Mouse (Mus musculus) midbrain, embryonic 10.5 days (tissue): Measurements from ENCODE around the gene Sox5. TPM values are rescaled to one million over a fixed set of nuclear protein-coding genes. Genes with fewer than 3 reads are reported as not detected.
A peak's percentile ranks its signal among the peaks of the same experiment; 100 is the strongest.

Experiments
- DNase-seq: peaks from one replicate; pipeline ENCODE4 v3.0.0-alpha.2; 2017; ENCODE audit warnings: low spot score
- H3K27ac ChIP-seq: fragments of 300-500 bp; sonication (generic); replicated peaks from 2 replicates; pipeline ENCODE4 v1.5.1; 2016; ENCODE audit warnings: mild to moderate bottlenecking
- H3K27me3 ChIP-seq: fragments of 300-500 bp; sonication (generic); 2 replicates; pipeline ENCODE4 v1.6.1; 2016; ENCODE audit warnings: low read depth, mild to moderate bottlenecking; ENCODE audit not compliant: poor library complexity, severe bottlenecking
- H3K36me3 ChIP-seq: fragments of 300-500 bp; sonication (generic); 2 replicates; pipeline ENCODE4 v1.6.1; 2016; ENCODE audit warnings: mild to moderate bottlenecking, moderate library complexity
- H3K4me1 ChIP-seq: fragments of 300-500 bp; sonication (generic); 2 replicates; pipeline ENCODE4 v1.6.1; 2016
- H3K4me3 ChIP-seq: fragments of 300-500 bp; sonication (generic); 2 replicates; pipeline ENCODE4 v1.5.1; 2016; ENCODE audit warnings: mild to moderate bottlenecking, moderate library complexity
- H3K9me3 ChIP-seq: fragments of 300-500 bp; sonication (generic); replicated peaks from 2 replicates; pipeline ENCODE4 v1.6.1; 2016; ENCODE audit warnings: mild to moderate bottlenecking
- WGBS: fragments of 180-500 bp; shearing (Covaris S2); methylation state at CpG from one replicate; pipeline ENCODE4 v1.1.7; 2016; 5-methylcytosine and 5-hydroxymethylcytosine counted together
- polyA plus RNA-seq: library from polyadenylated mRNA; unstranded; fragments of >200 nt; fragmentation: Nextera tagmentation; extraction: Ambion mirVana; gene quantifications from 2 replicates; pipeline ENCODE4 v1.2.1, GENCODE M21; 2016

Gene Sox5
- polyA plus RNA-seq, 1 experiment from 2014 or later, result 28.2 TPM

GRCm38 (mm10) chr6:144783295-144783694 lies 1.5 kb upstream of the Sox5 start:
- H3K36me3 ChIP-seq, result no peaks in the 10 kb centered on the region
- DNase-seq, result no peak
- peaks cover 40% of the 10 kb centered on the region for H3K27me3 ChIP-seq
- H3K27ac ChIP-seq, result no peak overlapping the region
- H3K9me3 ChIP-seq, result no peaks in the 10 kb centered on the region
- peaks cover 27% of the 10 kb centered on the region for H3K4me1 ChIP-seq
- H3K4me3 ChIP-seq, result peak overlapping the region; percentile 74; the same call in 1 of the 2 replicates

DNA sequence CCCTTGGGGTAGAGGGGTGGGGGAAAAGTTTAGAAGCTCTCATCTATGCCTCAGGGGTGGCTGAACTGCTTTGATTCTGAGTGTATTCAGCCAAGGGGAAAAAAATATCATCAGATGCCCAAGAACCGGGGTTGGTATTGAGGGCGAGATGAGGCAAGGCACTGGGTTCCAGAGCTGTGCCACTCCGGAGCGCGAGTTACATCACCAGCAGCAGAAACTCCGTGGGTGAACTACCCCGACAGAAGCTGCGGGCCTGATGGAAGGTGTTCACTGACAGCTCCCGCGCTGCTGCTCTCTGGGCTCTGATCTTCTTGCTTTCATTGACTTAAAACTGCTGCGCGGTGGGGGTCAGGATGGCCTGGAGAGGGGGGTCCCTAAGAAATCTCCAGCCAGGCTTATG lies 1.1 kb upstream of the Sox5 start:
- WGBS, result 7% methylated on average over 12 of the region's 12 CpGs
- H3K27ac ChIP-seq, result peak overlapping the region; percentile 92
- no peaks in the 10 kb centered on the region for H3K36me3 ChIP-seq
- DNase-seq, result no peak
- no peaks in the 10 kb centered on the region for H3K9me3 ChIP-seq
- H3K4me3 ChIP-seq, result peak overlapping the region; percentile 74
- H3K4me1 ChIP-seq, result peaks cover 27% of the 10 kb centered on the region
- H3K27me3 ChIP-seq, result peaks cover 40% of the 10 kb centered on the region

DNA sequence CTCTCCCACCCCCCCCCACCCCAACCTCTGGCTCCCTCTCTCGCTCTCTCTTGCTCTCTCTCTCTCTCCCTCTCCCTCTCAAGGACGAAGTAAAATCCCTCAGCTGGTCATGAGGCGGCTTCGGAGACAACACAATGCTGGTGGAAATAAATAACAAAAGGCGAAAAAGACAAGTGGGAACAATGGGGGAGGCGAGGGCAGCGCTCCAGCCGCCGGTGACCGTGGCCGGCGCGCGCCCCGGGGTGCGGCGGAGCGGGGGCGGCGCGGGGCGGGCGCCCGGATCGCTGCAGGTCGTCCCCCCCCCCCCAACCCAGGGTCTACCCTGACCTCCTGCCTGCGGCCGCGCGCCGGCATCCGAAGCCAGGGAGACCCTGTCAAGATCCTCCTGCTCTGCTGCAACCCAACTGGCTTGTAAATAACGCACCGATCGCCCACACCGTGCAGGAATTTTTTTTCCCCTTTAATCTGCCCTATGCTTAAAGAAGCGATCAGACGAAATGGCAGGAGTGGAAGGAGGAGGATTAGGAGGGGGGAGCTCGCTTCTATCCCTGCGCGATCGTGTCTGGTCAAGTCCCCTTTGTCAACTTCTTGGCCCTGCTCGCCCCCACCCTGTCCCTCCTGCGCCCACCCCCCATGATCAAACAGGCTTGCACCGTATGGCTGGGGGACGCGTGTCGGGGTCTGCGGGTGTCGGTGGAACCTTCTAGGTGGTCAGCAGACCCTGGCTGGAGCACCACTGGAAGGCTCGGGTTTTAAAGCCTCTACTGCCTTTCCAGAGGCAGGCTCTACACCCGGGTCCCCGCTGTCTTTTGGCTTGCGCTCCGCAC lies 467 bp upstream of the Sox5 start:
- H3K27ac ChIP-seq, result peak overlapping the region; percentile 92
- peak overlapping the region; percentile 74 for H3K4me3 ChIP-seq
- H3K9me3 ChIP-seq, result no peaks in the 10 kb centered on the region
- peak; percentile 74 for DNase-seq
- WGBS, result under 1% methylated on average over 53 of the region's 55 CpGs
- H3K36me3 ChIP-seq, result no peaks in the 10 kb centered on the region
- peaks cover 27% of the 10 kb centered on the region for H3K4me1 ChIP-seq
- H3K27me3 ChIP-seq, result peaks cover 40% of the 10 kb centered on the region

- no peaks in the 10 kb centered on the region for H3K36me3 ChIP-seq
- peak; percentile 24 for DNase-seq
- peaks cover 27% of the 10 kb centered on the region for H3K4me1 ChIP-seq
- peak overlapping the region; percentile 92 for H3K27ac ChIP-seq
- peak overlapping the region; percentile 74 for H3K4me3 ChIP-seq
- 30% methylated on average over 9 of the region's 9 CpGs for WGBS
- H3K27me3 ChIP-seq, result peaks cover 40% of the 10 kb centered on the region
- no peaks in the 10 kb centered on the region for H3K9me3 ChIP-seq
Measured at GRCm38 (mm10) chr6:144780608-144781285, 1.0 kb downstream of the Sox5 start.

DNA sequence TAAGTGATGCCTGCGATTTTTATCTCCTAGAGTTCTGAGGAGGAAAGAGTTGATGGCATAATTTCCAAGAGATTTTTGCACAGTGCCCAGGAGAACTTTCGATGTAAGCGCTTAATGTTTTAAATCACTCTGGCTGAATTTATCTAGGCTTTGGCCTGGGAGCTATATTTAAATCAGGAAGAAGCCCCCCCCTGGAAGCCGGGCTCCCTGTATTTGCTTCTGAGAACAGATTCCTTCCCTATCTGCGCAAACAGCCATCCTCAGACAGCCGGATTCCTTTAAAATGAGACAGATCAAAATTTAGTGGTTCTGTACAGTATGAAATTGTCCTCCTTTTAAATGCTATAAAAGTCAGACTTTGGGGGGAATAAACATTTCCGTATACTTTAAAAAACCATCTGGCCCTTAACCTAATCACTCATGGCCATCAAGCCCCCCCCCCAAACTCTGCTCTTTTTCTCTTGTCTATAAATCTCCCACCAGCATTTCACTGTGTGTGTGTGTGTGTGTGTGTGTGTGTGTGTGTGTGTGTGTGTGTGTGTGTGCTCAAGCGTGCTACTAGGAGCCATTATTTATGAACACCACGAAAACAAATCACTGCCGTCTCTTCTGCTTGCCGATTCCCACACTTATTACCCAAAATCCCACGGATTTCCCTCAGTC lies 1.7 kb downstream of the Sox5 start:
- H3K4me1 ChIP-seq, result peaks cover 30% of the 10 kb centered on the region
- 72% methylated on average over 12 of the region's 12 CpGs for WGBS
- no peak for DNase-seq

GRCm38 (mm10) chr6:144777356-144778035 lies 4.3 kb downstream of the Sox5 start:
- 94% methylated on average over 7 of the region's 7 CpGs for WGBS
- Histone ChIP-seq H3K4me3 (no peak overlapping the region), H3K27ac (no peak overlapping the region), H3K36me3 (no peaks in the 10 kb centered on the region), H3K4me1 (peaks cover 30% of the 10 kb centered on the region), H3K27me3 (peaks cover 14% of the 10 kb centered on the region), H3K9me3 (no peaks in the 10 kb centered on the region)
- DNase-seq, result no peak

More for the DNA sequence above, 1.7 kb downstream of the Sox5 start:
- Histone ChIP-seq H3K4me3 (peak overlapping the region; percentile 74; the same call in 1 of the 2 replicates), H3K9me3 (no peaks in the 10 kb centered on the region), H3K27ac (no peak overlapping the region), H3K36me3 (no peaks in the 10 kb centered on the region), H3K27me3 (peaks cover 40% of the 10 kb centered on the region)

DNA sequence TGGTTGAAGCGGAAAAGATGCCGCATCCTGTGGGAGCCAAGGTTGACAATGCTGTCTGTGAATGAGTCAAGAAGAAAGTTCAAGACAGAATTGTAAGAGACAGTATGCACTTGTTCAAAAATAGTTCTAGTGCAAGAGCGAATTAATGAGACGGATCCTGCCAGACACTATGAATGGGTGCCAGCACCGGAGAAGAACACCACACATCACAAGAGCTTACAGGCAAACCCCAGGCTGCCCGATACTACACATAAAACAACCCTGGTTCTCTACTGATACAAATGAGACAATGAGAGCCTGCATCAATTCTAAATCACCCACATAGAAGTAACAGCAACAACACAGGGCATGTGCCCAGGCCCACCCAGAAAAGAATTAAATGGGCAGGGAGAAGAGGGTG lies 8.0 kb downstream of the Sox5 start:
- H3K9me3 ChIP-seq, result no peaks in the 10 kb centered on the region
- no peaks in the 10 kb centered on the region for H3K36me3 ChIP-seq
- peaks cover 39% of the 10 kb centered on the region for H3K4me1 ChIP-seq
- no peak overlapping the region for H3K4me3 ChIP-seq
- H3K27ac ChIP-seq, result no peak overlapping the region
- DNase-seq, result no peak
- 93% methylated on average over 6 of the region's 6 CpGs for WGBS
- H3K27me3 ChIP-seq, result no peaks in the 10 kb centered on the region; the same call in 1 of the 2 replicates

GRCm38 (mm10) chr6:144772985-144773384 lies 8.8 kb downstream of the Sox5 start:
- H3K4me3 ChIP-seq, result no peak overlapping the region
- H3K27ac ChIP-seq, result no peak overlapping the region
- no peaks in the 10 kb centered on the region for H3K36me3 ChIP-seq
- 77% methylated on average over 2 of the region's 2 CpGs for WGBS
- H3K9me3 ChIP-seq, result no peaks in the 10 kb centered on the region
- H3K27me3 ChIP-seq, result no peaks in the 10 kb centered on the region; the same call in 1 of the 2 replicates
- DNase-seq, result no peak
- peaks cover 40% of the 10 kb centered on the region for H3K4me1 ChIP-seq

DNA sequence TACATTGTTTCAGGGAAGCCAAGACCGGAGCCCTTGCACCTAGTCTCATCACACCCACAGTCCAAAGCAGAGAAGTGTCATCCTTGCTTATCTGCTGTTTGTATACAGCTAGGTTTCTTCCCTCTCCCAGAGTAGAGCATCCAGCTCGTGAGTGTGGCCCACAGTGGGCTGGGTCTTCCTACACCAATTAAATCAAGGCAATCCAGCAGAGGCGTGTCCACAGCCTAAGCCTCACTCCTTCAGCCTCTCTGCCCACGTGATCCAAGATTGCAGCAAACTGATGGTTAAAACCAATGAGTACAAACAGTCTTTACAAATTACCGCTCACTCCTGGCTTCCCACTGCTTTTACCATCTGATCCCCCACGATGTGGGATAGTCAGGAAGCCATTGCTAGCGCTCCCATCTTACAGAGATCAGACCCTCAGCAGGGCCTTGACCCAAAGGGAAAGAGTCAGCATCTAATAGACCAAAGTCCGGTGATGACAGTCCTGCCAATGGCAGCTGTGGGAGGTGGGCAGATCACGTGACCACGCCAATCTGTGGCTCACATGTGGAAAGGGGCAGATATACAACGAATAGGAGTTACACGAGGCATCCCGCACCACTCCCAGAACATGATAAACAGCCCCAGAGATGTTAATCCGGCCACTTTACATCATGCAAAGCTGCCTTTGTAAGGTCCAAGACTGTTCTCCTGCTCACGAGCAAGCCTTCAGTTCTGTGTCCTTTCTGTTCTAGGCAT lies 9.4 kb downstream of the Sox5 start:
- no peak overlapping the region for H3K27ac ChIP-seq
- no peaks in the 10 kb centered on the region; the same call in 1 of the 2 replicates for H3K27me3 ChIP-seq
- no peak overlapping the region for H3K4me3 ChIP-seq
- H3K36me3 ChIP-seq, result no peaks in the 10 kb centered on the region
- WGBS, result 65% methylated on average over 15 of the region's 15 CpGs
- no peak for DNase-seq
- H3K9me3 ChIP-seq, result no peaks in the 10 kb centered on the region
- peaks cover 40% of the 10 kb centered on the region for H3K4me1 ChIP-seq

DNA sequence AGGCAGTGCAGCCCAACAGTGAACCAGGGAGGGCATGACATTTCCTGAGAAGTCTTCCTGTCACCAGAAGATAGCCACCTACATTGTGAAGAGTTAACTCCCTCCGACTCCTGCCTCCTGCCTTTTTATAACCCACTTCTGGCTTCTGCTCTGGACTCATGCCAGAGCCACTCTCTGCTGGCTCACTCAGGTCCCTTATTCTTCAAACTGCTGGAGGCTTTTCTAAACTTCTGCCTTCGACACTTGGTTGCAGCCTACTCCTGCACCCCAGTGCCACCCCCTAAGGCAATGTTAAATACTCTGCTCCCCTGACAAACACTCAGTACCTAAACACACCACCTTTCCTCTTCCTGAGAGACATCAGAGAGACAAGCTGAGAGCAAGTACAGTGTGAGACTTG lies 12.7 kb downstream of the Sox5 start:
- H3K9me3 ChIP-seq, result no peaks in the 10 kb centered on the region
- no peaks in the 10 kb centered on the region for H3K36me3 ChIP-seq
- DNase-seq, result no peak
- no peak overlapping the region for H3K4me3 ChIP-seq
- H3K4me1 ChIP-seq, result peaks cover 32% of the 10 kb centered on the region
- H3K27me3 ChIP-seq, result no peaks in the 10 kb centered on the region
- WGBS, result 68% methylated on average over 2 of the region's 2 CpGs
- H3K27ac ChIP-seq, result no peak overlapping the region

- Histone ChIP-seq H3K27ac (no peak overlapping the region), H3K36me3 (no peaks in the 10 kb centered on the region), H3K4me1 (peaks cover 26% of the 10 kb centered on the region), H3K27me3 (no peaks in the 10 kb centered on the region), H3K9me3 (no peaks in the 10 kb centered on the region), H3K4me3 (no peak overlapping the region)
- no peak for DNase-seq
- WGBS, result 90% methylated on average over 12 of the region's 12 CpGs
Measured at GRCm38 (mm10) chr6:144761902-144762301, 19.9 kb downstream of the Sox5 start.

DNA sequence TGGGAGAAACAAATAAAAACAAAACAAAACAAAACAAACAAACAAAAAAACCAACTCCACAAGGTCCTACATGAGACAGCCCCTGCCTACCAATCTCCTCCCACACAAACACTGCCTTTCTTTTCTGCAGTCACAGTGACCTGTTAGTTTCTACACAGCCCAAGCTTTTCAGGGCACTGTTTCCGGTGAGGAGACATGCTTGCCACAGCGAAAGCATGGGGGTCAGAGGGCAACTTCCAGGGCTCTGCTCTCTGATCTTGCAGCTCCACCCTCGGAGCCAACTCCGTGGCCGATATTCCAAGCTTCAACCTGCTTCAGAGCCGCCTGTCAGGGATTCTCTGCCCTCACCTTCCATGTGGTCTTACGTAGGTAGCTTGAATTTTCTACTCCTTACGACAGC lies 22.6 kb downstream of the Sox5 start:
- DNase-seq, result peak; percentile 29
- no peaks in the 10 kb centered on the region for H3K9me3 ChIP-seq
- no peak overlapping the region for H3K4me3 ChIP-seq
- H3K27ac ChIP-seq, result no peak overlapping the region
- no peaks in the 10 kb centered on the region for H3K36me3 ChIP-seq
- peaks cover 35% of the 10 kb centered on the region for H3K4me1 ChIP-seq
- WGBS, result 36% methylated on average over 8 of the region's 8 CpGs
- H3K27me3 ChIP-seq, result 0 out of 2 replicates have a peak, but pooled peaks cover 5% of the 10 kb centered on the region
